Mouse (Mus musculus): ENCODE data around the gene 9230112D13Rik. TPM values are rescaled to one million over a fixed set of nuclear protein-coding genes. Genes with fewer than 3 reads are reported as not detected.

9230112D13Rik gene
- polyA plus RNA-seq, 1 experiment: not detected

DNA sequence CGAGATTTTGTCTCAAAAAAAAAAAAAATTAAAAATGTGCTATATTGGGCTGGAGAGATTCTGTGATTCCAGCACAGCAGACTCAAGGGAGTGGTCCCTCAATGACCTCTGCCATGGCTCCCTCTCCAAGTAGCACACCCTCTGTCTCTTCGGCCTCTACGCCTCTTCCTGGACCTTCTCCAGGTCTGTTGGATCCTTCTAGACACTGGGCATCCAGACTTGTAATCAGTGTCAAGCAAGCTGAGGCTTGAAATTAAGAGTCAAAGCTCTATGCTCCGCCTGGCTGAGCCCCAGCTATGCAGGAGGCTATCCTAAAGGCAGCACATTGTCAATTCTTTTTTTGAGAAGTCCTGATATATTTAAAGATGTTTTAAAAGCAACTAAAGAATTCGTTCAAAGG, 10.9 kb upstream of the 9230112D13Rik start:
- Histone ChIP-seq H3K4me3 (replicated peaks; ENCODE audit: control insufficient read depth, low read depth, low read length) (no peak overlapping the region), H3K27ac (ENCODE audit: control insufficient read depth, insufficient read depth, low read depth, low read length, poor library complexity) (no peak overlapping the region), H3K4me1 (ENCODE audit: control insufficient read depth, insufficient read depth, low read length) (no peaks in the 10 kb centered on the region)
- 74% methylated on average over 5 of the region's 5 CpGs for WGBS
- TF ChIP-seq POLR2A (IDR thresholded peaks at IDR 0.05; ENCODE audit: borderline replicate concordance, control insufficient read depth, low read depth, low read length) (no peak), CTCF (IDR thresholded peaks at IDR 0.05; ENCODE audit: control insufficient read depth, insufficient read depth, low read length) (no peak)

- TF ChIP-seq CTCF (IDR thresholded peaks at IDR 0.05; ENCODE audit: control insufficient read depth, insufficient read depth, low read length) (no peak), POLR2A (IDR thresholded peaks at IDR 0.05; ENCODE audit: borderline replicate concordance, control insufficient read depth, low read depth, low read length) (no peak)
- WGBS: 76% methylated on average over 6 of the region's 6 CpGs
- Histone ChIP-seq H3K4me1 (ENCODE audit: control insufficient read depth, insufficient read depth, low read length) (no peaks in the 10 kb centered on the region), H3K27ac (ENCODE audit: control insufficient read depth, insufficient read depth, low read depth, low read length, poor library complexity) (no peak overlapping the region), H3K4me3 (replicated peaks; ENCODE audit: control insufficient read depth, low read depth, low read length) (no peak overlapping the region)
Observed at GRCm38 (mm10) chr14:34532536-34532935, 9.9 kb upstream of the 9230112D13Rik start.

DNA sequence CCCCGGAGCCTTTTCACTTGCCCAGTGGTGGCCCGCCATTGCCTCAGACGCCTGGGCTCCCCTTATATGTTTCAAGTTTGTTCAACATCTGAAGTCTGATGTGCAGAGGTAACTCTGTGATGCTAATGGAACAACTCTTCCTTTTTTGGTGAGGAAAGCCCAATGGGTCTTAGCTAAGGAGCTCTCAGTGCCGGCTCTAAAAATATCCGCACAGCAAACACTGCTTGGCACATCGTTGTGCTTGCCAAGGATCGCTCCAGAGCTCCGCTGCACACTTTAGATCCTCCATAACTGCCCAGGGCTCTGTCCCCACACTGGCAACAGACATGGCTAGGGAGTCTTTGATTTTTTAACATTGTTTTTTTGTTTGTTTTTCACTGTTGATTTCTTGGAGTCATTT, 6.2 kb upstream of the 9230112D13Rik start:
- H3K4me3 ChIP-seq (replicated peaks; ENCODE audit: control insufficient read depth, low read depth, low read length): no peak overlapping the region
- H3K4me1 ChIP-seq (ENCODE audit: control insufficient read depth, insufficient read depth, low read length): no peaks in the 10 kb centered on the region
- H3K27ac ChIP-seq (ENCODE audit: control insufficient read depth, insufficient read depth, low read depth, low read length, poor library complexity): no peak overlapping the region
- WGBS: 76% methylated on average over 8 of the region's 8 CpGs
- TF ChIP-seq CTCF (IDR thresholded peaks at IDR 0.05; ENCODE audit: control insufficient read depth, insufficient read depth, low read length) (no peak), POLR2A (IDR thresholded peaks at IDR 0.05; ENCODE audit: borderline replicate concordance, control insufficient read depth, low read depth, low read length) (no peak)

GRCm38 (mm10) chr14:34517959-34518544, 4.5 kb downstream of the 9230112D13Rik start:
- TF ChIP-seq CTCF (IDR thresholded peaks at IDR 0.05; ENCODE audit: control insufficient read depth, insufficient read depth, low read length): no peak
- TF ChIP-seq POLR2A (IDR thresholded peaks at IDR 0.05; ENCODE audit: borderline replicate concordance, control insufficient read depth, low read depth, low read length): no peak
- H3K4me3 ChIP-seq (replicated peaks; ENCODE audit: control insufficient read depth, low read depth, low read length): no peak overlapping the region
- no peaks in the 10 kb centered on the region for H3K4me1 ChIP-seq (ENCODE audit: control insufficient read depth, insufficient read depth, low read length)
- H3K27ac ChIP-seq (ENCODE audit: control insufficient read depth, insufficient read depth, low read depth, low read length, poor library complexity): no peak overlapping the region
- 47% methylated on average over 8 of the region's 8 CpGs for WGBS

DNA sequence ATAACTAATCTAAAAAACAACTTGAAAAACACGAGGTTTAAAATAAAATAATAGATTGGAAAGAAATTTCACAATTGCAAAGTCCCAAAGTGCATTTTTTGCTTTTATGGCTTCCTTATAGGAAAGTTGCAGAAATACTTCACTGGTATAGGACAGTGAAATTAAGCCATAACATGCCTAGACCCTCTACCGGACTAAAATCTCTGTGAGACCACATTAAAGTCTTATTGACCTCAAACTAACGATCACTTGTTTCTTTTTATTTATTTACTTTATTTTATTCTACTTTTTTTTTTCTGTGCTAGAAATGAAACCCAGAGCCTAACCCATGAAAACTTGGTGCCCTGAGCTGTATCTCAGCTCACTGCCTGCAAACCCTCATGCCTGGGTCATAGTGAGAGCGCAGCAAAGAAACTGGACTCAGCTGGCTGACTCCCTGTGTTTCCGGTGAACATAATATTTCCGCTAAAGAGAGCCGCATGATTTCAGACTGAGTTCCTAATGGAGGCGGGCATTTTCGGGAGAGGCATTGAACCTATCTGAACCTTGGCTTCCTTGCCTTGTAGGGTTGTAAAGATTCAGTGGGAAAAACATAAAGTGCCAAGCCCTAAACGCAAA, 5.5 kb downstream of the 9230112D13Rik start:
- Histone ChIP-seq H3K27ac (ENCODE audit: control insufficient read depth, insufficient read depth, low read depth, low read length, poor library complexity) (no peak overlapping the region), H3K4me1 (ENCODE audit: control insufficient read depth, insufficient read depth, low read length) (no peaks in the 10 kb centered on the region), H3K4me3 (replicated peaks; ENCODE audit: control insufficient read depth, low read depth, low read length) (no peak overlapping the region)
- TF ChIP-seq CTCF (IDR thresholded peaks at IDR 0.05; ENCODE audit: control insufficient read depth, insufficient read depth, low read length): no peak
- no peak for TF ChIP-seq POLR2A (IDR thresholded peaks at IDR 0.05; ENCODE audit: borderline replicate concordance, control insufficient read depth, low read depth, low read length)
- WGBS: 76% methylated on average over 10 of the region's 10 CpGs

DNA sequence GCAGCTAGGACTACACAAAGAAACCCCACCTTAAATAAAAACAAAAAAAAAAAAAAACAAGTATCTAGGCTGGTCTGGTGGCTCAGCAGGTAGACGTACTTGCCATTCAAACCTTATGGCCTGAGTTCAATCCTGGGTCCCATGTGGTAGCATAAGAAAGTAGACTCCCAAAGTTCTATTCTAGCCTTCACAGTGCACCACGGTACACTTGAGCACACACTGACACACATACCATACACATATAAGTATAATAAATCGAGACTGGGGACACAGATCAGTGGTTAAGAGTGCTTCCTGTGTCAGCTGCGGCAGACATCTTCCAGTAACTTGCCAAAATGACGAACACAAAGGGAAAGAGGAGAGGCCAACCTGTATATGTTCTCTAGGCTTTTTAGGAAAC, 6.7 kb downstream of the 9230112D13Rik start:
- TF ChIP-seq CTCF (IDR thresholded peaks at IDR 0.05; ENCODE audit: control insufficient read depth, insufficient read depth, low read length): no peak
- no peak for TF ChIP-seq POLR2A (IDR thresholded peaks at IDR 0.05; ENCODE audit: borderline replicate concordance, control insufficient read depth, low read depth, low read length)
- WGBS: 51% methylated on average over 5 of the region's 5 CpGs
- H3K4me3 ChIP-seq (replicated peaks; ENCODE audit: control insufficient read depth, low read depth, low read length): no peak overlapping the region
- no peaks in the 10 kb centered on the region for H3K4me1 ChIP-seq (ENCODE audit: control insufficient read depth, insufficient read depth, low read length)
- H3K27ac ChIP-seq (ENCODE audit: control insufficient read depth, insufficient read depth, low read depth, low read length, poor library complexity): no peak overlapping the region

DNA sequence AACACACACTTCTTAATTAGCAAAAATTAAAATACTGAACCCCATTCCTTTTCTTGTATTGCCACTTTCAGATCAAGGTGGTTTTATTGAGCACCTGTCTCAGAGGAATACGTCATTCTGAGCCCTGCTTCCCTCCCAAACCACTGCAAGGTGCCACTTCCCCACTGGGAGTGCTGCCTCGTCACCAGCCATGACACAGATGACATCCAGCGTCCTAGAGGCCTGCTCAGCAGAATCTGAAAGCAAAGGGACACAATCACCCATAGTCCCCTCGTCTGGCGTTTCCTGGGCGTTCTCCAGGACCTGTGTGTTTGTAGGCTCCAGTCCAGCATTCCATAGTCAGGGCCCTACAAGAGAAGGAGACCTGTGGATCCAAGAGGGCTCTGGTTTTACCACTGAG, 8.5 kb downstream of the 9230112D13Rik start:
- no peak for TF ChIP-seq CTCF (IDR thresholded peaks at IDR 0.05; ENCODE audit: control insufficient read depth, insufficient read depth, low read length)
- no peak for TF ChIP-seq POLR2A (IDR thresholded peaks at IDR 0.05; ENCODE audit: borderline replicate concordance, control insufficient read depth, low read depth, low read length)

DNA sequence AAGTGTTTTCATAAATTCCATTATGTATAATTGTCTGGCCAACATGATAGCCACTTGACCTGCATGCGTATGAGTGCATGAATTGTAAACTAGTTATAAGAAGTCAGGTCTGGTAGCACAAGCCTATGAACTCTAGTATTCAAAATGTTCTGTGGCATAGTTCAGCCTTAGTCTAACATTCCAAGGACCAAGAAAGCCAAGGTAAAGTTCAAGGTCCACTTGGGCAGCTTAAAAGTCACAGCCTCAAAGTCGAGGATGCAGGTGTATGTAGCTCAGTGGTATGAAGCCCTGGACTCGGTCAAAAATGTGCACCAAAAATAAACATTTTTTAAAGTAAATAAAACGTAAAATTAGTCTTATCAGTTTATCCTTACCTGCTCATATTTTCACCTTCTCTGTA, 10.0 kb downstream of the 9230112D13Rik start:
- Histone ChIP-seq H3K4me1 (ENCODE audit: control insufficient read depth, insufficient read depth, low read length) (no peaks in the 10 kb centered on the region), H3K4me3 (replicated peaks; ENCODE audit: control insufficient read depth, low read depth, low read length) (no peak overlapping the region), H3K27ac (ENCODE audit: control insufficient read depth, insufficient read depth, low read depth, low read length, poor library complexity) (no peak overlapping the region)
- TF ChIP-seq CTCF (IDR thresholded peaks at IDR 0.05; ENCODE audit: control insufficient read depth, insufficient read depth, low read length): no peak
- WGBS: 55% methylated on average over 4 of the region's 4 CpGs

More for the DNA sequence above, 8.5 kb downstream of the 9230112D13Rik start:
- 14% methylated on average over 6 of the region's 6 CpGs for WGBS
- no peaks in the 10 kb centered on the region for H3K4me1 ChIP-seq (ENCODE audit: control insufficient read depth, insufficient read depth, low read length)
- H3K4me3 ChIP-seq (replicated peaks; ENCODE audit: control insufficient read depth, low read depth, low read length): no peak overlapping the region
- H3K27ac ChIP-seq (ENCODE audit: control insufficient read depth, insufficient read depth, low read depth, low read length, poor library complexity): no peak overlapping the region; the same call in 1 of the 2 replicates

Data from bone marrow, adult 2 months (tissue).